Mouse (Mus musculus) MEL (cell line): ENCODE results near the gene Abhd12. TPM values are rescaled to one million over a fixed set of nuclear protein-coding genes. Genes with fewer than 3 reads are reported as not detected.

Source experiments
- DNase-seq: peaks from one replicate; pipeline ENCODE4 v3.0.0; 2011; ENCODE audit warnings: low read depth, low spot score
- H3K27ac ChIP-seq: 2 replicates; pipeline ENCODE4 v1.5.1; 2012; ENCODE audit warnings: low read depth, mild to moderate bottlenecking, control low read depth, low read length, moderate library complexity; ENCODE audit not compliant: control insufficient read depth
- H3K27me3 ChIP-seq, 2 experiments: fragments of 150-350 bp in 1 of 2; sonication (generic) in 1 of 2; 2 replicates each; pipeline ENCODE4 v1.6.1; 2012; ENCODE audit warnings: low read length in 2 of 2, mild to moderate bottlenecking in 2 of 2, improper control_type of control experiment in 1 of 2, moderate library complexity in 1 of 2; ENCODE audit not compliant: insufficient read depth in 2 of 2, control insufficient read depth in 1 of 2
- H3K36me3 ChIP-seq, 2 experiments: 2 replicates each; pipeline ENCODE4 v1.6.1; 2012 to 2014; ENCODE audit warnings: low read length in 2 of 2, improper control_type of control experiment in 1 of 2, inconsistent platforms in 1 of 2, mild to moderate bottlenecking in 1 of 2; ENCODE audit not compliant: insufficient read depth in 2 of 2, control insufficient read depth in 1 of 2
- H3K4me1 ChIP-seq, 2 experiments: fragments of 150-350 bp in 1 of 2; sonication (generic) in 1 of 2; 2 replicates each; pipeline ENCODE4 v1.6.1; 2012; ENCODE audit warnings: low read length in 2 of 2, improper control_type of control experiment in 1 of 2, mild to moderate bottlenecking in 1 of 2; ENCODE audit not compliant: insufficient read depth in 2 of 2, control insufficient read depth in 1 of 2
- H3K4me3 ChIP-seq, 2 experiments: fragments of 150-350 bp in 1 of 2; sonication (generic) in 1 of 2; 2 replicates each; pipeline ENCODE4 v1.5.1; 2012; ENCODE audit warnings: low read depth in 2 of 2, low read length in 2 of 2, mild to moderate bottlenecking in 2 of 2, moderate library complexity in 2 of 2, control low read depth in 1 of 2, improper control_type of control experiment in 1 of 2; ENCODE audit not compliant: control insufficient read depth in 1 of 2, insufficient read depth in 1 of 2
- H3K79me2 ChIP-seq: 2 replicates; pipeline ENCODE4 v1.6.1; 2012; ENCODE audit warnings: mild to moderate bottlenecking, low read length, moderate library complexity; ENCODE audit not compliant: control insufficient read depth, poor library complexity, insufficient read depth
- H3K9ac ChIP-seq: 2 replicates; pipeline ENCODE4 v1.6.1; 2012; ENCODE audit warnings: low read depth, mild to moderate bottlenecking, control low read depth, low read length, moderate library complexity; ENCODE audit not compliant: control insufficient read depth, poor library complexity, severe bottlenecking
- H3K9me3 ChIP-seq: fragments of 150-350 bp; sonication (generic); replicated peaks from 2 replicates; pipeline ENCODE4 v1.6.1; 2012; ENCODE audit warnings: mild to moderate bottlenecking, low read length, improper control_type of control experiment, moderate library complexity; ENCODE audit not compliant: insufficient read depth
- CHD1 ChIP-seq: IDR thresholded peaks from 2 replicates; pipeline ENCODE4 v1.6.1; 2012; ENCODE audit warnings: low read depth, mild to moderate bottlenecking, inconsistent platforms, low read length, improper control_type of control experiment
- EP300 ChIP-seq, 2 experiments: IDR thresholded peaks; 2 replicates each; pipeline ENCODE4 v1.6.1; 2011; ENCODE audit warnings: improper control_type of control experiment in 2 of 2, low read length in 2 of 2, low read depth in 1 of 2, mild to moderate bottlenecking in 1 of 2
- ETS1 ChIP-seq: IDR thresholded peaks from 2 replicates; pipeline ENCODE4 v1.6.1; 2012; ENCODE audit warnings: low read depth, mild to moderate bottlenecking, inconsistent platforms, low read length, improper control_type of control experiment, moderate library complexity
- HCFC1 ChIP-seq: IDR thresholded peaks from 2 replicates; pipeline ENCODE4 v1.6.1; 2012; ENCODE audit warnings: low read depth, mild to moderate bottlenecking, inconsistent platforms, low read length, improper control_type of control experiment, moderate library complexity
- MAX ChIP-seq: IDR thresholded peaks from 2 replicates; pipeline ENCODE4 v1.6.1; 2011; ENCODE audit warnings: low read length, improper control_type of control experiment
- MAZ ChIP-seq: IDR thresholded peaks from 2 replicates; pipeline ENCODE4 v1.6.1; 2012; ENCODE audit warnings: low read depth, mild to moderate bottlenecking, inconsistent platforms, low read length, improper control_type of control experiment
- MXI1 ChIP-seq: IDR thresholded peaks from 2 replicates; pipeline ENCODE4 v1.6.1; 2011; ENCODE audit warnings: mild to moderate bottlenecking, low read depth, low read length, improper control_type of control experiment
- MYB ChIP-seq: IDR thresholded peaks from 2 replicates; pipeline ENCODE4 v1.6.1; 2011; ENCODE audit warnings: mild to moderate bottlenecking, low read depth, low read length, improper control_type of control experiment
- NRF1 ChIP-seq: IDR thresholded peaks from 2 replicates; pipeline ENCODE4 v1.6.1; 2014; ENCODE audit warnings: low read depth, mild to moderate bottlenecking, inconsistent platforms, low read length, improper control_type of control experiment, moderate library complexity; ENCODE audit not compliant: poor library complexity, insufficient read depth, severe bottlenecking
- POLR2AphosphoS2 ChIP-seq: IDR thresholded peaks from 2 replicates; pipeline ENCODE4 v1.6.1; 2011; ENCODE audit warnings: low read length, improper control_type of control experiment
- RAD21 ChIP-seq: IDR thresholded peaks from 2 replicates; pipeline ENCODE4 v1.6.1; 2011; ENCODE audit warnings: mild to moderate bottlenecking, low read depth, low read length, improper control_type of control experiment
- RCOR1 ChIP-seq: IDR thresholded peaks from 2 replicates; pipeline ENCODE4 v1.6.1; 2012; ENCODE audit warnings: low read depth, mild to moderate bottlenecking, inconsistent platforms, low read length, improper control_type of control experiment
- SIN3A ChIP-seq: IDR thresholded peaks from 2 replicates; pipeline ENCODE4 v1.6.1; 2012; ENCODE audit warnings: low read length, improper control_type of control experiment, inconsistent platforms
- TBP ChIP-seq: IDR thresholded peaks from 2 replicates; pipeline ENCODE4 v1.8.0; 2011; ENCODE audit warnings: low read depth, low read length, improper control_type of control experiment
- TCF12 ChIP-seq: IDR thresholded peaks from 2 replicates; pipeline ENCODE4 v1.6.1; 2014; ENCODE audit warnings: low read depth, mild to moderate bottlenecking, inconsistent platforms, low read length, improper control_type of control experiment, moderate library complexity
- USF1 ChIP-seq: IDR thresholded peaks from 2 replicates; pipeline ENCODE4 v1.6.1; 2014; ENCODE audit warnings: low read depth, mild to moderate bottlenecking, inconsistent platforms, low read length, improper control_type of control experiment, moderate library complexity
- USF2 ChIP-seq, 2 experiments: IDR thresholded peaks; 2 replicates each; pipeline ENCODE4 v1.6.1; 2011 to 2012; ENCODE audit warnings: improper control_type of control experiment in 2 of 2, low read length in 2 of 2, borderline replicate concordance in 1 of 2, inconsistent platforms in 1 of 2, low read depth in 1 of 2, mild to moderate bottlenecking in 1 of 2; ENCODE audit not compliant: insufficient read depth in 1 of 2
- ZKSCAN1 ChIP-seq: IDR thresholded peaks from 2 replicates; pipeline ENCODE4 v1.6.1; 2012; ENCODE audit warnings: low read depth, mild to moderate bottlenecking, inconsistent platforms, low read length, improper control_type of control experiment, moderate library complexity
- ZNF384 ChIP-seq: IDR thresholded peaks from 2 replicates; pipeline ENCODE4 v1.6.1; 2012; ENCODE audit warnings: low read depth, mild to moderate bottlenecking, inconsistent platforms, low read length, improper control_type of control experiment
- polyA plus RNA-seq, 2 experiments: library from polyadenylated mRNA; stranded (reverse) in 1 of 2; unstranded in 1 of 2; fragments of >175 nt in 1 of 2; fragments of >200 nt in 1 of 2; gene quantifications; 2 replicates each; pipeline versions ENCODE4 v1.2.1 to v1.2.4; 2012; ENCODE audit warnings: low replicate concordance in 2 of 2, low read depth in 1 of 2; ENCODE audit not compliant: insufficient read length in 2 of 2, insufficient read depth in 1 of 2, missing spikeins in 1 of 2
- total RNA-seq: library from RNA; depleted of rRNA; stranded (reverse); fragments of 300-350 nt; gene quantifications from 2 replicates; pipeline ENCODE4 v1.2.3, GENCODE M21; 2012

Gene Abhd12
- total and polyA plus RNA-seq, 3 experiments: 23.7 to 29.4 TPM; not detected in 1

DNA sequence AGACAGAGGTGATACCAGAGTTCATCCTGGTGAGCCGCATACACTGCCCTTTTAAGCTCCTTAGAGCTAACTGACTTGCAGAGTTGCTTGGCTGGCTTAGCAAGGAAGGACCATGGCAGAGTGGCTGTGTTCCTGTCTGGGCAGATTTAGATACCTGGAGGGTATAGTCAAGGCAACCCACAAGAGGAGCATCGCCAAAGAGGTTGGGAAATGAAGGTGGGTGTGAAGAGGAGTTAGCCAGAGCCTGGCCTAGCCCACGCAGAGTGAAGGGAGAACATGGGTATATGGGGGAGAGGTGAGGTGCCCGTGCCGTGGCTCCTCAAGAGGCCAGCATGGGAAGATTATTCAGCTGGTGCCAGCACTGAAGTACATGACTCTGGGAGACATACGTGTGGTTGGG lies 91.7 kb downstream of the Abhd12 start:
- Histone ChIP-seq H3K27me3 (no peaks in the 10 kb centered on the region), H3K79me2 (no peaks in the 10 kb centered on the region), H3K4me1 (no peaks in the 10 kb centered on the region), H3K9me3 (no peaks in the 10 kb centered on the region), H3K9ac (no peak overlapping the region), H3K36me3 (no peaks in the 10 kb centered on the region; a peak in 1 of 4 replicates), H3K4me3 (no peak overlapping the region), H3K27ac (no peak overlapping the region)
- no peak for TF ChIP-seq TCF12
- no peak for TF ChIP-seq NRF1
- TF ChIP-seq HCFC1: no peak
- no peak for TF ChIP-seq ZKSCAN1
- no peak for TF ChIP-seq RAD21
- TF ChIP-seq USF2 (IDR thresholded peaks at IDR 0.05; ENCODE audit: borderline replicate concordance in 1 of 2, insufficient read depth in 1 of 2, low read depth in 1 of 2, low read length in 2 of 2): no peak
- no peak for TF ChIP-seq MAZ
- no peak for TF ChIP-seq ZNF384
- no peak for TF ChIP-seq MAX
- no peak for TF ChIP-seq POLR2AphosphoS2
- no peak for TF ChIP-seq TBP
- no peak for TF ChIP-seq CHD1
- TF ChIP-seq EP300 (IDR thresholded peaks at IDR 0.05; ENCODE audit: low read depth in 1 of 2, low read length in 2 of 2): no peak
- TF ChIP-seq RCOR1: no peak
- TF ChIP-seq SIN3A: no peak
- no peak for TF ChIP-seq MXI1
- no peak for TF ChIP-seq USF1
- no peak for DNase-seq

DNA sequence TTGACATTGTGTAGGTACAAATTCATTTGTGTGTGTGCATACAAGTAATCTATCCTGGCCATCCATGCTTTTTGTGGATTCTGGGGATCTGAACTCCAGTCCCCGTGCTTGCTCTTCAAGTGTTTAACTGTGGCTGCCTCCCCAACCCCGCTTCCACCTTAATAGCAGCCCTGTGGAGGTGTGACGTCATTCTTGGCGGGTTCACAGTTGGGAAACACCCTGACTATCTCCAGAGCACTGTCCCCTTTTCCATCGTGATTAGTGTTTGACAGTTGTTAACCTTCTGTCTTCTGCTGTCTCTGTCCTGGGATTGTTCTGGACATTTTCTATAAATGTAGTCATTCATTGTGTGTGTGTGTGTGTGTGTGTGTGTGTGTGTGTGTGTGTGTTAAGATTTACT lies 93.9 kb downstream of the Abhd12 start:
- Histone ChIP-seq H3K4me3 (no peak overlapping the region), H3K9ac (no peak overlapping the region), H3K9me3 (no peaks in the 10 kb centered on the region), H3K79me2 (no peaks in the 10 kb centered on the region), H3K4me1 (no peaks in the 10 kb centered on the region), H3K36me3 (no peaks in the 10 kb centered on the region; a peak in 1 of 4 replicates), H3K27ac (no peak overlapping the region), H3K27me3 (no peaks in the 10 kb centered on the region)
- DNase-seq: peak; percentile 28
- peak in 1 of 2 experiments; percentile 49; a peak in 2 of 4 replicates for TF ChIP-seq EP300 (IDR thresholded peaks at IDR 0.05; ENCODE audit: low read depth in 1 of 2, low read length in 2 of 2)
- TF ChIP-seq ETS1: no peak
- TF ChIP-seq TBP: no peak
- TF ChIP-seq MYB: peak; percentile 19; the same call in 1 of the 2 replicates
